Mouse (Mus musculus): ENCODE measurements at regions not wholly inside any gene's neighbourhood (a gene's known extent, or its start where the extent isn't known, plus 50 kb on each side); places are given as distances from the start of the nearest gene placed in this dataset.

GRCm38 (mm10) chr9:122571001-122571400, 176.1 kb upstream of the Topaz1 start:
- Histone ChIP-seq H3K4me1 (replicated peaks; ENCODE audit: control insufficient read depth, insufficient read depth, low read length) (peaks cover 4% of the 10 kb centered on the region), H3K9me3 (ENCODE audit: control insufficient read depth, low read length) (no peaks in the 10 kb centered on the region), H3K4me3 (ENCODE audit: low read depth, low read length) (no peak overlapping the region; the same call in 1 of the 2 replicates), H3K27ac (ENCODE audit: low read depth, low read length) (no peak overlapping the region), H3K9ac (ENCODE audit: low read depth, low read length) (no peak overlapping the region), H3K4me2 (replicated peaks; ENCODE audit: low read depth, low read length) (peak overlapping the region; percentile 91), H3K36me3 (ENCODE audit: control insufficient read depth, insufficient read depth, low read length) (no peaks in the 10 kb centered on the region), H3K27me3 (ENCODE audit: control insufficient read depth, insufficient read depth, low read length) (peaks cover 67% of the 10 kb centered on the region)
- 3% methylated on average over 10 of the region's 10 CpGs for WGBS
- ATAC-seq (ENCODE audit: low FRiP score) (no peak), DNase-seq (ENCODE audit: low spot score) (peak; percentile 39)

- ATAC-seq (ENCODE audit: low FRiP score): no peak
- peak overlapping the region; percentile 91 for H3K4me2 ChIP-seq (replicated peaks; ENCODE audit: low read depth, low read length)
- H3K36me3 ChIP-seq (ENCODE audit: control insufficient read depth, insufficient read depth, low read length): no peaks in the 10 kb centered on the region
- DNase-seq (ENCODE audit: low spot score): peak; percentile 62
- WGBS: under 1% methylated on average over 37 of the region's 37 CpGs
- H3K27ac ChIP-seq (ENCODE audit: low read depth, low read length): peak overlapping the region; percentile 60; the same call in 1 of the 2 replicates
- peak overlapping the region; percentile 42; the same call in 1 of the 2 replicates for H3K9ac ChIP-seq (ENCODE audit: low read depth, low read length)
- H3K9me3 ChIP-seq (ENCODE audit: control insufficient read depth, low read length): no peaks in the 10 kb centered on the region
- peaks cover 4% of the 10 kb centered on the region for H3K4me1 ChIP-seq (replicated peaks; ENCODE audit: control insufficient read depth, insufficient read depth, low read length)
- H3K4me3 ChIP-seq (ENCODE audit: low read depth, low read length): peak overlapping the region; percentile 53
- H3K27me3 ChIP-seq (ENCODE audit: control insufficient read depth, insufficient read depth, low read length): peaks cover 67% of the 10 kb centered on the region
Measured at GRCm38 (mm10) chr9:122571402-122572059, 175.6 kb upstream of the Topaz1 start.

GRCm38 (mm10) chr9:122572060-122572835, 174.9 kb upstream of the Topaz1 start:
- Histone ChIP-seq H3K9me3 (ENCODE audit: control insufficient read depth, low read length) (no peaks in the 10 kb centered on the region), H3K4me1 (replicated peaks; ENCODE audit: control insufficient read depth, insufficient read depth, low read length) (peaks cover 4% of the 10 kb centered on the region), H3K36me3 (ENCODE audit: control insufficient read depth, insufficient read depth, low read length) (no peaks in the 10 kb centered on the region), H3K4me2 (replicated peaks; ENCODE audit: low read depth, low read length) (peak overlapping the region; percentile 91), H3K27ac (ENCODE audit: low read depth, low read length) (peak overlapping the region; percentile 60; the same call in 1 of the 2 replicates), H3K4me3 (ENCODE audit: low read depth, low read length) (peak overlapping the region; percentile 53), H3K27me3 (ENCODE audit: control insufficient read depth, insufficient read depth, low read length) (peaks cover 62% of the 10 kb centered on the region), H3K9ac (ENCODE audit: low read depth, low read length) (peak overlapping the region; percentile 69)
- under 1% methylated on average over 55 of the region's 68 CpGs for WGBS
- ATAC-seq (ENCODE audit: low FRiP score) (peak; percentile 87), DNase-seq (ENCODE audit: low spot score) (peak; percentile 84)

GRCm38 (mm10) chr9:122572836-122573267, 174.3 kb upstream of the Topaz1 start:
- peak overlapping the region; percentile 53 for H3K4me3 ChIP-seq (ENCODE audit: low read depth, low read length)
- peaks cover 4% of the 10 kb centered on the region for H3K4me1 ChIP-seq (replicated peaks; ENCODE audit: control insufficient read depth, insufficient read depth, low read length)
- no peak for ATAC-seq (ENCODE audit: low FRiP score)
- no peak for DNase-seq (ENCODE audit: low spot score)
- H3K27me3 ChIP-seq (ENCODE audit: control insufficient read depth, insufficient read depth, low read length): peaks cover 56% of the 10 kb centered on the region
- no peak overlapping the region for H3K27ac ChIP-seq (ENCODE audit: low read depth, low read length)
- under 1% methylated on average over 13 of the region's 13 CpGs for WGBS
- no peaks in the 10 kb centered on the region for H3K36me3 ChIP-seq (ENCODE audit: control insufficient read depth, insufficient read depth, low read length)
- peak overlapping the region; percentile 69 for H3K9ac ChIP-seq (ENCODE audit: low read depth, low read length)
- peak overlapping the region; percentile 91 for H3K4me2 ChIP-seq (replicated peaks; ENCODE audit: low read depth, low read length)
- H3K9me3 ChIP-seq (ENCODE audit: control insufficient read depth, low read length): no peaks in the 10 kb centered on the region

GRCm38 (mm10) chr9:122585228-122585627, 161.9 kb upstream of the Topaz1 start:
- Histone ChIP-seq H3K4me1 (replicated peaks; ENCODE audit: control insufficient read depth, insufficient read depth, low read length) (no peaks in the 10 kb centered on the region), H3K27me3 (ENCODE audit: control insufficient read depth, insufficient read depth, low read length) (no peaks in the 10 kb centered on the region), H3K9me3 (ENCODE audit: control insufficient read depth, low read length) (no peaks in the 10 kb centered on the region), H3K4me3 (ENCODE audit: low read depth, low read length) (no peak overlapping the region), H3K4me2 (replicated peaks; ENCODE audit: low read depth, low read length) (no peak overlapping the region), H3K36me3 (ENCODE audit: control insufficient read depth, insufficient read depth, low read length) (no peaks in the 10 kb centered on the region), H3K9ac (ENCODE audit: low read depth, low read length) (no peak overlapping the region), H3K27ac (ENCODE audit: low read depth, low read length) (no peak overlapping the region)
- DNase-seq (ENCODE audit: low spot score) (no peak), ATAC-seq (ENCODE audit: low FRiP score) (no peak)
- 72% methylated on average over 8 of the region's 8 CpGs for WGBS

GRCm38 (mm10) chr9:122586421-122586820, 160.7 kb upstream of the Topaz1 start:
- DNase-seq (ENCODE audit: low spot score) (no peak), ATAC-seq (ENCODE audit: low FRiP score) (no peak)
- H3K4me1 ChIP-seq (replicated peaks; ENCODE audit: control insufficient read depth, insufficient read depth, low read length): no peaks in the 10 kb centered on the region
- 84% methylated on average over 6 of the region's 6 CpGs for WGBS
- no peaks in the 10 kb centered on the region for H3K36me3 ChIP-seq (ENCODE audit: control insufficient read depth, insufficient read depth, low read length)
- no peaks in the 10 kb centered on the region; the same call in 1 of the 2 replicates for H3K27me3 ChIP-seq (ENCODE audit: control insufficient read depth, insufficient read depth, low read length)
- H3K9me3 ChIP-seq (ENCODE audit: control insufficient read depth, low read length): no peaks in the 10 kb centered on the region
- no peak overlapping the region for H3K4me2 ChIP-seq (replicated peaks; ENCODE audit: low read depth, low read length)
- H3K4me3 ChIP-seq (ENCODE audit: low read depth, low read length): no peak overlapping the region
- H3K9ac ChIP-seq (ENCODE audit: low read depth, low read length): no peak overlapping the region
- no peak overlapping the region for H3K27ac ChIP-seq (ENCODE audit: low read depth, low read length)

GRCm38 (mm10) chr9:122586986-122587385, 160.2 kb upstream of the Topaz1 start:
- WGBS: 65% methylated on average over 5 of the region's 5 CpGs

GRCm38 (mm10) chr9:122588246-122588645, 158.9 kb upstream of the Topaz1 start:
- Histone ChIP-seq H3K27ac (ENCODE audit: low read depth, low read length) (no peak overlapping the region), H3K4me1 (replicated peaks; ENCODE audit: control insufficient read depth, insufficient read depth, low read length) (no peaks in the 10 kb centered on the region; the same call in 1 of the 2 replicates), H3K9me3 (ENCODE audit: control insufficient read depth, low read length) (no peaks in the 10 kb centered on the region), H3K27me3 (ENCODE audit: control insufficient read depth, insufficient read depth, low read length) (no peaks in the 10 kb centered on the region; the same call in 1 of the 2 replicates), H3K36me3 (ENCODE audit: control insufficient read depth, insufficient read depth, low read length) (no peaks in the 10 kb centered on the region), H3K4me2 (replicated peaks; ENCODE audit: low read depth, low read length) (no peak overlapping the region), H3K9ac (ENCODE audit: low read depth, low read length) (no peak overlapping the region), H3K4me3 (ENCODE audit: low read depth, low read length) (no peak overlapping the region)
- no peak for DNase-seq (ENCODE audit: low spot score)
- no peak for ATAC-seq (ENCODE audit: low FRiP score)
- WGBS: 88% methylated on average over 8 of the region's 8 CpGs

More at GRCm38 (mm10) chr9:122586986-122587385, 160.2 kb upstream of the Topaz1 start:
- no peak overlapping the region for H3K4me3 ChIP-seq (ENCODE audit: low read depth, low read length)
- no peak for DNase-seq (ENCODE audit: low spot score)
- H3K9me3 ChIP-seq (ENCODE audit: control insufficient read depth, low read length): no peaks in the 10 kb centered on the region
- H3K4me1 ChIP-seq (replicated peaks; ENCODE audit: control insufficient read depth, insufficient read depth, low read length): no peaks in the 10 kb centered on the region
- ATAC-seq (ENCODE audit: low FRiP score): no peak
- no peaks in the 10 kb centered on the region for H3K36me3 ChIP-seq (ENCODE audit: control insufficient read depth, insufficient read depth, low read length)
- H3K27ac ChIP-seq (ENCODE audit: low read depth, low read length): no peak overlapping the region
- no peak overlapping the region for H3K9ac ChIP-seq (ENCODE audit: low read depth, low read length)
- no peaks in the 10 kb centered on the region; the same call in 1 of the 2 replicates for H3K27me3 ChIP-seq (ENCODE audit: control insufficient read depth, insufficient read depth, low read length)
- H3K4me2 ChIP-seq (replicated peaks; ENCODE audit: low read depth, low read length): no peak overlapping the region
